Comparison of ENCODE assay signal across 12 mouse cellular contexts in genomic region chr14:48456305-48457092, GRCm38 (mm10). TPM values are rescaled to one million over a fixed set of nuclear protein-coding genes. Genes with fewer than 3 reads are reported as not detected.
DNase-seq lines count a peak whose midpoint lies in the region; ATAC-seq and TF ChIP-seq lines count a peak whose summit lies in the region.
"Had no signal": no experiment of that assay in that cellular context is flagged by ENCODE, and none has a peak within 500 bp of the region (broad histone marks: within the 10 kb centered on the region; RNA-seq: fewer than 3 reads in every experiment).

No protein-coding gene starts in this region.

- H3K4me3 ChIP-seq in bone marrow macrophage, adult 2 months (ENCODE audit: insufficient read depth, low read length): no peak overlapping the region
- H3K4me3 ChIP-seq in forebrain, postnatal 0 days (ENCODE audit: low read depth, low read length): no peak overlapping the region
- H3K4me3 ChIP-seq in midbrain, embryonic 10.5 days: peak overlapping the region; percentile 9; the same call in 1 of the 2 replicates
- H3K4me3 ChIP-seq in lung, postnatal 0 days (ENCODE audit: low read depth, low read length): no peak overlapping the region
- H3K4me3 ChIP-seq: liver, embryonic 12.5 days had no signal

- 56% methylated on average over 12 of the region's 12 CpGs for WGBS in forebrain, postnatal 0 days
- WGBS in midbrain, embryonic 10.5 days: 51% methylated on average over 12 of the region's 12 CpGs
- WGBS in lung, postnatal 0 days: 81% methylated on average over 12 of the region's 12 CpGs

- H3K4me1 ChIP-seq in bone marrow macrophage, adult 2 months (ENCODE audit: control insufficient read depth, insufficient read depth, low read length): peaks cover 43% of the 10 kb centered on the region
- H3K4me1 ChIP-seq in forebrain, postnatal 0 days (ENCODE audit: insufficient read depth): no peaks in the 10 kb centered on the region
- H3K4me1 ChIP-seq in midbrain, embryonic 10.5 days: peaks cover 58% of the 10 kb centered on the region
- no peaks in the 10 kb centered on the region for H3K4me1 ChIP-seq in lung, postnatal 0 days (ENCODE audit: insufficient read depth, low read depth, low read length)

- peak overlapping the region; percentile 62 for H3K27ac ChIP-seq in bone marrow macrophage, adult 2 months (ENCODE audit: insufficient read depth, low read depth, low read length)
- no peak overlapping the region for H3K27ac ChIP-seq in forebrain, postnatal 0 days (ENCODE audit: low read depth, low read length)
- no peak overlapping the region for H3K27ac ChIP-seq in midbrain, embryonic 10.5 days (replicated peaks)
- no peak overlapping the region for H3K27ac ChIP-seq in lung, postnatal 0 days (ENCODE audit: low read length)
- H3K27ac ChIP-seq: liver, embryonic 12.5 days had no signal

- no peaks in the 10 kb centered on the region for H3K27me3 ChIP-seq in forebrain, postnatal 0 days (ENCODE audit: insufficient read depth, low read length)
- no peaks in the 10 kb centered on the region for H3K27me3 ChIP-seq in midbrain, embryonic 10.5 days (ENCODE audit: low read depth, poor library complexity, severe bottlenecking)
- H3K27me3 ChIP-seq in lung, postnatal 0 days (replicated peaks; ENCODE audit: insufficient read depth, low read length): no peaks in the 10 kb centered on the region
- H3K27me3 ChIP-seq: liver, embryonic 12.5 days had no signal

- H3K9me3 ChIP-seq in forebrain, postnatal 0 days (ENCODE audit: low read length): no peaks in the 10 kb centered on the region
- H3K9me3 ChIP-seq in midbrain, embryonic 10.5 days (replicated peaks): no peaks in the 10 kb centered on the region
- H3K9me3 ChIP-seq in lung, postnatal 0 days (ENCODE audit: low read length): no peaks in the 10 kb centered on the region
- H3K9me3 ChIP-seq: liver, embryonic 12.5 days had no signal

- TF ChIP-seq CTCF in bone marrow macrophage, adult 2 months (IDR thresholded peaks at IDR 0.05; ENCODE audit: low read depth, low read length): no peak
- TF ChIP-seq CTCF in brain, embryonic 14.5 days (IDR thresholded peaks at IDR 0.05; ENCODE audit: borderline replicate concordance, extremely low read depth, insufficient read depth, insufficient read length): peak; percentile 12; the same call in 1 of the 2 replicates
- TF ChIP-seq CTCF in forebrain, postnatal 0 days (IDR thresholded peaks at IDR 0.05; ENCODE audit: low read depth): no peak
- TF ChIP-seq CTCF in lung, postnatal 0 days (IDR thresholded peaks at IDR 0.05): no peak

- ATAC-seq in forebrain, postnatal 0 days: peak; percentile 6; the same call in 1 of the 2 replicates
- no peak for ATAC-seq in lung, postnatal 0 days
- ATAC-seq: activated CD4-positive, CD25-positive, alpha-beta regulatory T cell, adult 4 months; liver, embryonic 12.5 days had no signal

- H3K9ac ChIP-seq in forebrain, postnatal 0 days: no peak overlapping the region
- H3K9ac ChIP-seq in lung, postnatal 0 days (replicated peaks; ENCODE audit: low read depth): no peak overlapping the region
- H3K9ac ChIP-seq: liver, embryonic 12.5 days had no signal

- peak; percentile 88 for DNase-seq in brain, embryonic 14.5 days (ENCODE audit: low read depth)
- DNase-seq in forebrain, postnatal 0 days: no peak
- DNase-seq in midbrain, embryonic 10.5 days (ENCODE audit: low spot score): peak; percentile 66
- no peak for DNase-seq in right cerebral cortex, adult 2 months (ENCODE audit: low spot score in 2 of 2)
- no peak for DNase-seq in lung, adult 18-20 months
- no peak for DNase-seq in ovary, adult 18-20 months (ENCODE audit: low spot score)
- DNase-seq in lung, postnatal 0 days (ENCODE audit: low spot score): no peak
- DNase-seq: cerebellum, adult 18-20 months; heart, adult 11 months had no signal

- TF ChIP-seq POLR2A in bone marrow macrophage, adult 2 months (IDR thresholded peaks at IDR 0.05; ENCODE audit: borderline replicate concordance, low read depth, low read length): no peak
- no peak for TF ChIP-seq POLR2A in brain, embryonic 14.5 days (IDR thresholded peaks at IDR 0.05; ENCODE audit: borderline replicate concordance, extremely low read depth, insufficient read depth, insufficient read length, poor library complexity, severe bottlenecking)

- H3K36me3 ChIP-seq in forebrain, postnatal 0 days (ENCODE audit: insufficient read depth): peaks cover 13% of the 10 kb centered on the region; the same call in 1 of the 2 replicates
- peaks cover 19% of the 10 kb centered on the region for H3K36me3 ChIP-seq in midbrain, embryonic 10.5 days
- H3K36me3 ChIP-seq in lung, postnatal 0 days (ENCODE audit: insufficient read depth, low read length): no peaks in the 10 kb centered on the region

- no peak for TF ChIP-seq EP300 in lung, postnatal 0 days (IDR thresholded peaks at IDR 0.05)

- no peak overlapping the region for H3K4me2 ChIP-seq in forebrain, postnatal 0 days (ENCODE audit: low read depth)
- no peak overlapping the region for H3K4me2 ChIP-seq in lung, postnatal 0 days (replicated peaks; ENCODE audit: low read depth, low read length)
- H3K4me2 ChIP-seq: liver, embryonic 12.5 days had no signal

RNA-seq across cellular contexts. Expression of gene Tmem260, which starts 10.6 kb away (rescaled TPM):
- polyA plus RNA-seq in bone marrow macrophage, adult 2 months (2012; ENCODE audit: insufficient read depth, insufficient read length, missing spikeins): 19.0 and 21.4 TPM in 2 replicates
- polyA plus RNA-seq in brain, embryonic 14.5 days (2012; rRNA removed): 18.3 and 19.6 TPM in 2 replicates
- 10.2 and 20.6 TPM in 2 replicates for total RNA-seq in forebrain, postnatal 0 days (2014; rRNA removed)
- 7.0 and 10.0 TPM in 2 replicates for polyA plus RNA-seq in forebrain, postnatal 0 days (2015; fragmentation: Nextera tagmentation; extraction: Ambion mirVana)
- polyA plus RNA-seq in midbrain, embryonic 10.5 days (2016; fragmentation: Nextera tagmentation; extraction: Ambion mirVana): 19.3 and 21.0 TPM in 2 replicates
- 10.0 and 13.9 TPM in 2 replicates for polyA plus RNA-seq in lung, postnatal 0 days (2015; fragmentation: Nextera tagmentation; extraction: Ambion mirVana)

Comparison
In these comparisons a context has a peak if more than half of its experiments do, and no peak if none do; other contexts are left out.
1. DNase-seq: peak in brain, embryonic 14.5 days (single experiment) and midbrain, embryonic 10.5 days (single experiment); none in forebrain, postnatal 0 days (single experiment), right cerebral cortex, adult 2 months (0 of 2), lung, adult 18-20 months (0 of 2), ovary, adult 18-20 months (single experiment) and lung, postnatal 0 days (single experiment).